Mouse (Mus musculus) cerebellum, adult 9-10 months (tissue): ENCODE measurements at regions not wholly inside any gene's neighbourhood (a gene's known extent, or its start where the extent isn't known, plus 50 kb on each side); places are given as distances from the start of the nearest gene placed in this dataset.
"Not testable (repeated sequence)": the region's sequence is repeated elsewhere in the genome, so short reads cannot be mapped to it uniquely, and the experiment has no call there.

Experiments
- DNase-seq: peaks from one replicate; pipeline ENCODE4 v3.0.0; 2022

GRCm38 (mm10) chr11:93651966-93652365, 233.6 kb downstream of the Utp18 start:
- DNase-seq: not testable (repeated sequence)
